Mouse (Mus musculus) adrenal gland, postnatal 25 days (tissue): ENCODE measurements around the gene Pold1. TPM values are rescaled to one million over a fixed set of nuclear protein-coding genes. Genes with fewer than 3 reads are reported as not detected.

ENCODE experiments used
- DNase-seq: peaks from one replicate; pipeline ENCODE4 v3.0.0; 2021; ENCODE audit warnings: mixed read lengths
- long read RNA-seq: library from polyadenylated mRNA; stranded (forward); transcript quantifications from one replicate; pipeline ENCODE4 v2.0.0, GENCODE M21; 2021
- total RNA-seq: library from RNA; stranded (reverse); gene quantifications from 2 replicates; pipeline ENCODE4 v1.2.3, GENCODE M21; 2021

Pold1 gene
- total RNA-seq: 14.2 and 22.6 TPM in 2 replicates
- long read RNA-seq, transcript Pold1-201 (27 exons, 3,454 nt): major isoform, 17 of 24 reads
- long read RNA-seq, partial matches to known transcripts: 4 of 24 reads
- long read RNA-seq, other reads (novel, unspliced or antisense): 2 of 24 reads

- DNase-seq: peak; percentile 99
Measured at GRCm38 (mm10) chr7:44548497-44549087, at the start of gene Pold1. Pold1 (minus strand) TSS chr7:44548849.

- no peak for DNase-seq
Measured at GRCm38 (mm10) chr7:44598336-44598735, 49.7 kb upstream of the Pold1 start.

- no peak for DNase-seq
Measured at GRCm38 (mm10) chr7:44597666-44598065, 49.0 kb upstream of the Pold1 start.

GRCm38 (mm10) chr7:44596996-44597538, 48.4 kb upstream of the Pold1 start:
- DNase-seq: no peak

GRCm38 (mm10) chr7:44596051-44596450, 47.4 kb upstream of the Pold1 start:
- DNase-seq: no peak

GRCm38 (mm10) chr7:44595131-44595561, 46.5 kb upstream of the Pold1 start:
- no peak for DNase-seq

GRCm38 (mm10) chr7:44594291-44594690, 45.6 kb upstream of the Pold1 start:
- DNase-seq: no peak

GRCm38 (mm10) chr7:44593775-44594174, 45.1 kb upstream of the Pold1 start:
- peak; percentile 88 for DNase-seq

GRCm38 (mm10) chr7:44593051-44593450, 44.4 kb upstream of the Pold1 start:
- DNase-seq: no peak

GRCm38 (mm10) chr7:44591348-44592116, 42.9 kb upstream of the Pold1 start:
- no peak for DNase-seq

GRCm38 (mm10) chr7:44590402-44591347, 42.0 kb upstream of the Pold1 start, which contains the start of gene Kcnc3:
Kcnc3 (plus strand) TSS chr7:44590664.
- peak; percentile 89 for DNase-seq

GRCm38 (mm10) chr7:44589946-44590345, 41.3 kb upstream of the Pold1 start:
- no peak for DNase-seq

- DNase-seq: peak; percentile 67
Measured at GRCm38 (mm10) chr7:44589149-44589548, 40.5 kb upstream of the Pold1 start.

- no peak for DNase-seq
Measured at GRCm38 (mm10) chr7:44588338-44588737, 39.7 kb upstream of the Pold1 start.

- DNase-seq: no peak
Measured at GRCm38 (mm10) chr7:44587676-44588075, 39.0 kb upstream of the Pold1 start.

- DNase-seq: peak; percentile 48
Measured at GRCm38 (mm10) chr7:44586930-44587329, 38.3 kb upstream of the Pold1 start.

- DNase-seq: no peak
Measured at GRCm38 (mm10) chr7:44586518-44586917, 37.9 kb upstream of the Pold1 start.

- no peak for DNase-seq
Measured at GRCm38 (mm10) chr7:44585606-44586005, 37.0 kb upstream of the Pold1 start.

GRCm38 (mm10) chr7:44584921-44585320, 36.3 kb upstream of the Pold1 start:
- DNase-seq: no peak

GRCm38 (mm10) chr7:44584265-44584804, 35.7 kb upstream of the Pold1 start:
- DNase-seq: no peak

- no peak for DNase-seq
Measured at GRCm38 (mm10) chr7:44583146-44583545, 34.5 kb upstream of the Pold1 start.

- DNase-seq: no peak
Measured at GRCm38 (mm10) chr7:44582709-44583108, 34.1 kb upstream of the Pold1 start.
